Mouse (Mus musculus) heart, postnatal 0 days (tissue): Measurements from ENCODE around the gene Tpcn1.

Experiments
- CTCF ChIP-seq: IDR thresholded peaks from 2 replicates; pipeline ENCODE4 v1.5.1; 2016; ENCODE audit warnings: antibody characterized with exemption, control low read depth, low read depth
- EP300 ChIP-seq: IDR thresholded peaks from 2 replicates; pipeline ENCODE4 v1.6.1; 2016; ENCODE audit warnings: antibody characterized with exemption, low read depth

GRCm38 (mm10) chr5:120599625-120600024 lies 11.2 kb upstream of the Tpcn1 start:
- TF ChIP-seq CTCF (no peak), EP300 (no peak)
